Mouse (Mus musculus): ENCODE measurements around the gene Mrpl19. TPM values are rescaled to one million over a fixed set of nuclear protein-coding genes. Genes with fewer than 3 reads are reported as not detected.
A peak's percentile ranks its signal among the peaks of the same experiment; 100 is the strongest.

Mrpl19 gene
- polyA plus RNA-seq, 2 experiments: 5.6 to 18.8 TPM

GRCm38 (mm10) chr6:81972595-81972994, 6.8 kb upstream of the Mrpl19 start:
- ATAC-seq (ENCODE audit: insufficient read depth): no peak
- Histone ChIP-seq H3K4me1 (replicated peaks; ENCODE audit: control insufficient read depth in 2 of 2, insufficient read depth in 2 of 2, low read length in 1 of 2) (no peaks in the 10 kb centered on the region), H3K9me3 (ENCODE audit: control insufficient read depth, low read length) (no peaks in the 10 kb centered on the region), H3K9ac (replicated peaks) (no peak overlapping the region), H3K4me3 (ENCODE audit: insufficient read depth in 1 of 2, low read depth in 2 of 2, low read length in 2 of 2) (no peak overlapping the region), H3K27me3 (ENCODE audit: control insufficient read depth, insufficient read depth, low read length) (no peaks in the 10 kb centered on the region), H3K4me2 (ENCODE audit: low read depth) (no peak overlapping the region), H3K27ac (no peak overlapping the region), H3K36me3 (replicated peaks; ENCODE audit: control insufficient read depth, insufficient read depth, low read depth) (no peaks in the 10 kb centered on the region)
- no peak for TF ChIP-seq EP300 (IDR thresholded peaks at IDR 0.05; ENCODE audit: low read depth)
- no peak for TF ChIP-seq CTCF (IDR thresholded peaks at IDR 0.05; ENCODE audit: low read depth)
- no peak for DNase-seq (ENCODE audit: low read depth in 3 of 3, low spot score in 3 of 3)
- WGBS (ENCODE audit: insufficient replicate concordance): 75% methylated on average over 8 of the region's 8 CpGs

GRCm38 (mm10) chr6:81971196-81971595, 5.4 kb upstream of the Mrpl19 start:
- no peak overlapping the region for H3K4me2 ChIP-seq (ENCODE audit: low read depth)
- H3K4me3 ChIP-seq (ENCODE audit: insufficient read depth in 1 of 2, low read depth in 2 of 2, low read length in 2 of 2): no peak overlapping the region
- H3K36me3 ChIP-seq (replicated peaks; ENCODE audit: control insufficient read depth, insufficient read depth, low read depth): no peaks in the 10 kb centered on the region
- H3K4me1 ChIP-seq (replicated peaks; ENCODE audit: control insufficient read depth in 2 of 2, insufficient read depth in 2 of 2, low read length in 1 of 2): no peaks in the 10 kb centered on the region
- H3K9ac ChIP-seq (replicated peaks): no peak overlapping the region
- 60% methylated on average over 7 of the region's 7 CpGs for WGBS (ENCODE audit: insufficient replicate concordance)
- TF ChIP-seq EP300 (IDR thresholded peaks at IDR 0.05; ENCODE audit: low read depth): no peak
- no peak for TF ChIP-seq CTCF (IDR thresholded peaks at IDR 0.05; ENCODE audit: low read depth)
- no peaks in the 10 kb centered on the region for H3K27me3 ChIP-seq (ENCODE audit: control insufficient read depth, insufficient read depth, low read length)
- ATAC-seq (ENCODE audit: insufficient read depth) (no peak), DNase-seq (ENCODE audit: low read depth in 3 of 3, low spot score in 3 of 3) (no peak)
- H3K27ac ChIP-seq: no peak overlapping the region
- no peaks in the 10 kb centered on the region for H3K9me3 ChIP-seq (ENCODE audit: control insufficient read depth, low read length)

GRCm38 (mm10) chr6:81966068-81966544, 348 bp upstream of the Mrpl19 start:
- Histone ChIP-seq H3K4me1 (replicated peaks; ENCODE audit: control insufficient read depth in 2 of 2, insufficient read depth in 2 of 2, low read length in 1 of 2) (peaks cover 5 to 6% of the 10 kb centered on the region in 2 experiments; a peak in 3 of 4 replicates), H3K4me3 (ENCODE audit: insufficient read depth in 1 of 2, low read depth in 2 of 2, low read length in 2 of 2) (peak overlapping the region; percentile 26 to 93), H3K4me2 (ENCODE audit: low read depth) (peak overlapping the region; percentile 77), H3K9me3 (ENCODE audit: control insufficient read depth, low read length) (no peaks in the 10 kb centered on the region), H3K9ac (replicated peaks) (peak overlapping the region; percentile 34; the same call in 1 of the 2 replicates), H3K27me3 (ENCODE audit: control insufficient read depth, insufficient read depth, low read length) (no peaks in the 10 kb centered on the region), H3K27ac (no peak overlapping the region), H3K36me3 (replicated peaks; ENCODE audit: control insufficient read depth, insufficient read depth, low read depth) (peaks cover 10% of the 10 kb centered on the region)
- WGBS (ENCODE audit: insufficient replicate concordance): 56% methylated on average over 2 of the region's 2 CpGs
- DNase-seq (ENCODE audit: low read depth in 3 of 3, low spot score in 3 of 3): no peak
- TF ChIP-seq CTCF (IDR thresholded peaks at IDR 0.05; ENCODE audit: low read depth) (no peak), EP300 (IDR thresholded peaks at IDR 0.05; ENCODE audit: low read depth) (no peak)
- ATAC-seq (ENCODE audit: insufficient read depth): peak; percentile 30

GRCm38 (mm10) chr6:81960284-81960683, 5.5 kb downstream of the Mrpl19 start:
- no peak overlapping the region for H3K4me3 ChIP-seq (ENCODE audit: insufficient read depth in 1 of 2, low read depth in 2 of 2, low read length in 2 of 2)
- no peak overlapping the region for H3K4me2 ChIP-seq (ENCODE audit: low read depth)
- no peak overlapping the region for H3K9ac ChIP-seq (replicated peaks)
- no peaks in the 10 kb centered on the region for H3K9me3 ChIP-seq (ENCODE audit: control insufficient read depth, low read length)
- peaks cover 4 to 5% of the 10 kb centered on the region in 2 experiments; a peak in 3 of 4 replicates for H3K4me1 ChIP-seq (replicated peaks; ENCODE audit: control insufficient read depth in 2 of 2, insufficient read depth in 2 of 2, low read length in 1 of 2)
- no peaks in the 10 kb centered on the region for H3K27me3 ChIP-seq (ENCODE audit: control insufficient read depth, insufficient read depth, low read length)
- TF ChIP-seq EP300 (IDR thresholded peaks at IDR 0.05; ENCODE audit: low read depth): no peak
- no peak for TF ChIP-seq CTCF (IDR thresholded peaks at IDR 0.05; ENCODE audit: low read depth)
- H3K27ac ChIP-seq: no peak overlapping the region
- no peak for DNase-seq (ENCODE audit: low read depth in 3 of 3, low spot score in 3 of 3)
- WGBS (ENCODE audit: insufficient replicate concordance): 70% methylated on average over 1 of the region's 1 CpGs
- peaks cover 37% of the 10 kb centered on the region for H3K36me3 ChIP-seq (replicated peaks; ENCODE audit: control insufficient read depth, insufficient read depth, low read depth)
- ATAC-seq (ENCODE audit: insufficient read depth): no peak

GRCm38 (mm10) chr6:81959866-81960265, 5.9 kb downstream of the Mrpl19 start:
- peaks cover under 1 to 4% of the 10 kb centered on the region in 2 experiments; a peak in 3 of 4 replicates for H3K4me1 ChIP-seq (replicated peaks; ENCODE audit: control insufficient read depth in 2 of 2, insufficient read depth in 2 of 2, low read length in 1 of 2)
- no peak overlapping the region for H3K4me2 ChIP-seq (ENCODE audit: low read depth)
- TF ChIP-seq EP300 (IDR thresholded peaks at IDR 0.05; ENCODE audit: low read depth): no peak
- 82% methylated on average over 8 of the region's 8 CpGs for WGBS (ENCODE audit: insufficient replicate concordance)
- H3K9ac ChIP-seq (replicated peaks): no peak overlapping the region
- ATAC-seq (ENCODE audit: insufficient read depth) (no peak), DNase-seq (ENCODE audit: low read depth in 3 of 3, low spot score in 3 of 3) (no peak)
- no peaks in the 10 kb centered on the region for H3K27me3 ChIP-seq (ENCODE audit: control insufficient read depth, insufficient read depth, low read length)
- peaks cover 37% of the 10 kb centered on the region for H3K36me3 ChIP-seq (replicated peaks; ENCODE audit: control insufficient read depth, insufficient read depth, low read depth)
- no peak overlapping the region for H3K4me3 ChIP-seq (ENCODE audit: insufficient read depth in 1 of 2, low read depth in 2 of 2, low read length in 2 of 2)
- H3K9me3 ChIP-seq (ENCODE audit: control insufficient read depth, low read length): no peaks in the 10 kb centered on the region
- no peak overlapping the region for H3K27ac ChIP-seq
